Mouse (Mus musculus) cerebellum, adult 9-11 months (tissue): ENCODE results near the gene Fam171a1.
"Not testable (repeated sequence)": the region's sequence is repeated elsewhere in the genome, so short reads cannot be mapped to it uniquely, and the experiment has no call there.

ENCODE experiments used
- DNase-seq: peaks from one replicate; pipeline ENCODE4 v3.0.0; 2022

Gene Fam171a1

GRCm38 (mm10) chr2:3113866-3114265 lies at the start of gene Fam171a1:
TSS of gene Fam171a1 (plus strand) at chr2:3114224.
- no peak for DNase-seq

- DNase-seq: no peak
Measured at GRCm38 (mm10) chr2:3069140-3069539, 44.9 kb upstream of the Fam171a1 start.

- not testable (repeated sequence) for DNase-seq
Measured at GRCm38 (mm10) chr2:3088361-3088760, 25.7 kb upstream of the Fam171a1 start.

- DNase-seq: no peak
Measured at GRCm38 (mm10) chr2:3089274-3089673, 24.8 kb upstream of the Fam171a1 start.

- DNase-seq: no peak
Measured at GRCm38 (mm10) chr2:3096101-3096500, 17.9 kb upstream of the Fam171a1 start.

GRCm38 (mm10) chr2:3099971-3100370 lies 14.1 kb upstream of the Fam171a1 start:
- no peak for DNase-seq

GRCm38 (mm10) chr2:3101292-3101957 lies 12.6 kb upstream of the Fam171a1 start:
- DNase-seq: no peak

GRCm38 (mm10) chr2:3102360-3102759 lies 11.7 kb upstream of the Fam171a1 start:
- no peak for DNase-seq

- DNase-seq: no peak
Measured at GRCm38 (mm10) chr2:3107471-3107870, 6.6 kb upstream of the Fam171a1 start.

- no peak for DNase-seq
Measured at GRCm38 (mm10) chr2:3108431-3108830, 5.6 kb upstream of the Fam171a1 start.

GRCm38 (mm10) chr2:3108834-3109233 lies 5.2 kb upstream of the Fam171a1 start:
- no peak for DNase-seq

GRCm38 (mm10) chr2:3117855-3118202 lies 3.8 kb downstream of the Fam171a1 start:
- DNase-seq: no peak

- peak; percentile 85 for DNase-seq
Measured at GRCm38 (mm10) chr2:3118203-3118941, 4.3 kb downstream of the Fam171a1 start.

GRCm38 (mm10) chr2:3118969-3119368 lies 4.9 kb downstream of the Fam171a1 start:
- DNase-seq: peak; percentile 34

GRCm38 (mm10) chr2:3119371-3119935 lies 5.4 kb downstream of the Fam171a1 start:
- peak; percentile 29 for DNase-seq

- DNase-seq: no peak
Measured at GRCm38 (mm10) chr2:3122571-3122970, 8.5 kb downstream of the Fam171a1 start.

- no peak for DNase-seq
Measured at GRCm38 (mm10) chr2:3127256-3127883, 13.3 kb downstream of the Fam171a1 start.

GRCm38 (mm10) chr2:3128344-3128871 lies 14.4 kb downstream of the Fam171a1 start:
- DNase-seq: no peak

GRCm38 (mm10) chr2:3128910-3129309 lies 14.9 kb downstream of the Fam171a1 start:
- DNase-seq: no peak

- DNase-seq: peak; percentile 35
Measured at GRCm38 (mm10) chr2:3132473-3132872, 18.4 kb downstream of the Fam171a1 start.

- no peak for DNase-seq
Measured at GRCm38 (mm10) chr2:3134580-3135296, 20.7 kb downstream of the Fam171a1 start.

- DNase-seq: no peak
Measured at GRCm38 (mm10) chr2:3135297-3135684, 21.3 kb downstream of the Fam171a1 start.

GRCm38 (mm10) chr2:3138308-3138707 lies 24.3 kb downstream of the Fam171a1 start:
- DNase-seq: no peak
